Mouse (Mus musculus) naive thymus-derived CD4-positive, alpha-beta T cell, adult 2 months (primary cell): ENCODE data around the gene Zbtb32.

ENCODE experiments used
- DNase-seq: peaks from one replicate; pipeline ENCODE4 v3.0.0-alpha.2; 2011; ENCODE audit warnings: low read depth

Gene Zbtb32

GRCm38 (mm10) chr7:30566033-30566432 lies 32.7 kb downstream of the Zbtb32 start:
- no peak for DNase-seq

GRCm38 (mm10) chr7:30564970-30565571 lies 33.6 kb downstream of the Zbtb32 start, which contains the start of gene Igflr1:
Gene Igflr1, plus strand, starts transcription at chr7:30565427.
- peak; percentile 55 for DNase-seq

- DNase-seq: no peak
Observed at GRCm38 (mm10) chr7:30563906-30564280, 34.8 kb downstream of the Zbtb32 start.

DNA sequence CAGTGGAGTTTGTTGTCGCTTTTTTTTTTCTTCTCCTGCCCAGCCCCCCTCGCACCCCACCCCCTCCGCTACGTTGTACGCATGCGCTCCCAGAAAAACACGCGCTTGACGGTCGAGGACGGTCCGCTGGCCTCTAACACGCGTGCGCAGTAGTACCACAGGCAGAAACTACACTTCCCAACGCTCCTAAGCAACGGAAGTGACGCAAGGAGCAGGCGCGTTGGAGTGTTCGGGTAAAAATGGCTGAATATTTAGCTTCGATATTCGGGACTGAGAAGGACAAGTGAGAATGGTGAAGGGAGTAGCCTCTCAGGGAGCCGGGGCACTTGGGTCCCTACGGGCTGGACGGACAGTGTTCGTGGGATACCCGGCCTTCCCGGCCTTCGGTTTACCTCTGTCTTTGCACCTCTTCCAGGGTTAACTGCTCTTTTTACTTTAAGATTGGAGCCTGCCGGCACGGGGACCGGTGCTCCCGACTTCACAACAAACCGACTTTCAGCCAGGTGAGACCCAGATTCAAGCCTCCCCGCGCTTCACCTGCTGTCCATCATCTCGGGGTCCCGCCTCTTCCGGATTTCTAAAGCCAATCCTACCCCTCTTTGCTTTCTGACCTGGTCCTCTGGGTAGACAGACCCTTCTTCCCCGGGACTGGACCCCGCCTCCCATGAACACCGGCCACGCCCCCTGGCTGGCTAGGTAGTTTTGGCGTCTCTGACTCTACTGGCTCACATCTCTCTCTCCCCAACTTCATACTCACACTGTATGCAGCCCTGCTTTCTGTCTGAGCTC lies 35.4 kb downstream of the Zbtb32 start, which contains the start of the genes U2af1l4, Gm49396 and Psenen:
TSS of gene U2af1l4 (plus strand) at position 185 of the 789 bp plus-strand sequence.
TSS of gene Gm49396 (plus strand) at position 228 of the 789 bp plus-strand sequence.
TSS of gene Psenen (minus strand) at position 511 of the 789 bp plus-strand sequence.
- peak; percentile 98 for DNase-seq

GRCm38 (mm10) chr7:30562526-30563116 lies 36.1 kb downstream of the Zbtb32 start:
- DNase-seq: peak; percentile 61

- DNase-seq: peak; percentile 28
Observed at GRCm38 (mm10) chr7:30560296-30560695, 38.4 kb downstream of the Zbtb32 start.

DNA sequence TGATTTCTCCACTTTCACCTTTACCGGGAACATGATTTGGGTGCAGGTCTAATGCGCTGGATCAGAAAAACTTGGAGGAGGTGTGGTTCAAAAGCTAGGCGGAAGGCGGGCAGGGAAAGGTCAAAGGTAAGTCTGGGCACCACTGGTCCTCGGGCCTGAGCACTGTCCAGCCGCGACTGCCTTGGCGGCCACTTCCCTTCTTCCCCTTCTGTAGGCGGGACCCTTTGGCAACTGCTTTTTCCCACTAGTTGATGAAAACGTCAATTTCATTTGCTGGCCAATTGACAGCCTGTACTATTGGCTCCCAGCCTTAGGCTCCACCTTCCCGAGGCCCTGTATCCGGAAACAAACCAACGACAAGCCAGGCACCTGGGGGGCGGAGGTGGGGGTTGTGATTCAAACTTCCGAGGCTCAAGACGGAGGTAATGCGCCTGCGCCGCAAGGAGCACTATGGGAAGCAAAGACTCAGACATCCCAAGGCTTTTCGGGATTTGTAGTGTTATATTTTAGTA lies 39.2 kb downstream of the Zbtb32 start, which contains the start of gene Lin37:
TSS of gene Lin37 (minus strand) at position 396 of the 512 bp plus-strand sequence.
- peak; percentile 91 for DNase-seq

- no peak for DNase-seq
Observed at GRCm38 (mm10) chr7:30558656-30559442, 39.9 kb downstream of the Zbtb32 start.

DNA sequence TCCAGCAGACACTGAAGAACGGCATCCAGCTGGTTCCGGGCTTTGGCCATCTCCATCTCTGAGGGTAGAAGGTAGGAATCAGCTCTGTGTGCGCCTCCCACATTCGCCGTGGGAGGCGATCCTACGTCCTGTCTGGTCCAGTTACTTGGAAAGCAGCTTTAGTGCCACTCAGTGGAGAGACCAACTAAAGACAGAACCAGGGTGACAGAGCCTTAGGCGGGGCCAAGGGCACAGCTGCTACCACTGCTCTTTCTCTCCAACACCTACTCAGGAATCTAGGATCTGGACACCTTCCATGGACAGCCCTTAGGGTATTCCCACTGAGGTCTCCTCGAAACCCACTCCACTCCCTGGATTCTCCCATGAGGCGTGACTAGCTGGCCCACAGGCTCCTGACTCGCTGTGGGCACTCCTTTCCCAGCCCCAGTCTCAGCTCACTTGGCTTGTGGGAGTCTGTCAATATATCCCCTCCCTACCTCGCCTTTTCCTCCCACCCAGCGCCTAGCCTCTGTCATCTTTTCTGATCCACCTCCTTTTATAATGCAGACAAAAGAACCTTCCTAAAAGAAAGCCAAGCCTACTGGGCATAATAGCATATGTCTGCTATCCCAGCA lies 40.7 kb downstream of the Zbtb32 start:
- no peak for DNase-seq

DNA sequence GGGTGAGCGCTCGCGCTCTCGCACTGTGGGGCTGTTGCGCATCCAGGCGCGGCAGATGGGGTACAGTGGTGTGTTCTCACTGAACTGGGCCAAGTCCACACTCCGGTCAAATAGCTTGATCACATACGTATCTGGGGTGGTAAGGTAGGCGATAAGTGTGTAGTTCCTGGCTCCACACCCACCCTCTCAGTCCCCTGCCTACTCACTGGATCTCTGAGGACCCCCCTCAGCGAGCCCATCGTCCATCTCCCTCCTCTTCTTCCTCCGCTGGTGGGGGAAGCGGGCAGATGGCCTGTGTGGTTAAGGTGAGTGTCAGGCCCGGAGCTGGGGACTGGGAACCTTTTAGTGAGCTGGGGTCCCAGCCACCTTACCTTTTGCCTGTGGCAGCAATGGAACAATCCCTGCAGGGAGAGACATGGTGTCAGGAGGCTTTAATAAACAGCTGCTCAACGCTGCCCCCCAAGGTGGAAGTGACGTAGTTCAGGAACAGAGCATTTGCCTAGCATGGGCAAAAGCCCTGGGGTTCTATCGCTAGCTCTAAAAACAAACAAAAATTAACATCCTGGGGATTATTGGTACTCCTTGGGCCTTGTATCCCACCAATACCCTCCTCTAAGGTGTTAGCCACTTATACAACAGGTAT lies 41.7 kb downstream of the Zbtb32 start:
- DNase-seq: peak; percentile 44

- no peak for DNase-seq
Observed at GRCm38 (mm10) chr7:30553810-30554584, 44.7 kb downstream of the Zbtb32 start.

- no peak for DNase-seq
Observed at GRCm38 (mm10) chr7:30553021-30553589, 45.6 kb downstream of the Zbtb32 start.

- peak; percentile 98 for DNase-seq
Observed at GRCm38 (mm10) chr7:30552102-30553020, 46.3 kb downstream of the Zbtb32 start, which contains the start of the genes Hspb6 and Proser3. Gene Hspb6, plus strand, starts transcription at chr7:30552178. Gene Proser3, minus strand, starts transcription at chr7:30552299.

GRCm38 (mm10) chr7:30551445-30552101 lies 47.1 kb downstream of the Zbtb32 start:
- DNase-seq: no peak

DNA sequence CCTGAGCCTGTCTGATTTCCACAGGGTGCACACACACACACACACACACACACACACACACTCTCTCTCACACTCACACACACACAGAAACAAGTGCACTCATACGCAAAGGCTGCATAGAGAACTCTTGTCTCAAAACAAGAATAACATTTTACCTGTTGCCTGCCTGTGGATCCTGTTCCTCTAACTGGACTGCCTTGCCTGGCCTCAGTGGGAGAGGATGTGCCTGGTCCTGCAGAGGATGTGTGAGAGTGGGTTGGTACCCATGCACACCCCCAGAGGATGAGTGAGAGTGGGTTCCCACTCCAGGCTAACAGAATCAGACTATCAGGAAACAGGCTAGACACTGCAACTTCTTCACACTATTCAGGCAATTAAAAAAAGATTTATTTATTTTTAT lies 48.1 kb downstream of the Zbtb32 start:
- DNase-seq: no peak

GRCm38 (mm10) chr7:30549880-30550279 lies 48.8 kb downstream of the Zbtb32 start:
- no peak for DNase-seq

GRCm38 (mm10) chr7:30544327-30544726 lies 54.4 kb downstream of the Zbtb32 start:
- no peak for DNase-seq

DNA sequence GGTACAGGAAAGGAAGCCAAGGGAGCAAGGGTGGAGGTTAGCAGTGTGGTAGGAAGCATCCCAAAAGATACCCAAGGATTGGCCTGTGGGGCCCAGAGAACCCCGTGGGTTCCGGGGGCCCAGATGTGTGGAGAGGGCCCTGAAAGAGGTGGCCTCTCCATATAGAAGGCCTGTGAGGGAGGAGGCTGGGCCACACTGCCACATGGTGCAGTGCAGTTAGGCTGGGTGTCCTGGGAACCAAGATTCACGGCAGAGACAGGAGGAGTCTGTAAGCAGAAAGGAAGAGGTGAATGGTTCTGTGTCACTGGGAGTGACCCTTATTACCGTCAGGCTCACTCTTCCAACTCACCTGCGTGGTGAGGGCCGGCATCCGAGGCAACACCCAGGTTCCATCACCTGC lies 58.1 kb downstream of the Zbtb32 start:
- DNase-seq: no peak
